Mouse (Mus musculus) thymus, adult 2 months (tissue): ENCODE data around the gene Cysrt1. TPM values are rescaled to one million over a fixed set of nuclear protein-coding genes. Genes with fewer than 3 reads are reported as not detected.

Experiments used
- DNase-seq: peaks from one replicate; pipeline ENCODE4 v3.0.0; 2021
- H3K27ac ChIP-seq: fragments of 200-500 bp; 2 replicates; pipeline ENCODE4 v1.5.1; 2012; ENCODE audit warnings: low read length, control low read depth; ENCODE audit not compliant: control insufficient read depth, insufficient read depth
- H3K27me3 ChIP-seq: fragments of 200-500 bp; 2 replicates; pipeline ENCODE4 v1.6.1; 2012; ENCODE audit warnings: mild to moderate bottlenecking, low read length, moderate library complexity, mixed read lengths; ENCODE audit not compliant: control insufficient read depth, insufficient read depth
- H3K36me3 ChIP-seq: fragments of 200-500 bp; 2 replicates; pipeline ENCODE4 v1.6.1; 2012; ENCODE audit warnings: mild to moderate bottlenecking, low read length, moderate library complexity; ENCODE audit not compliant: control insufficient read depth, insufficient read depth
- H3K4me1 ChIP-seq: fragments of 200-500 bp; replicated peaks from 2 replicates; pipeline ENCODE4 v1.6.1; 2012; ENCODE audit warnings: low read length; ENCODE audit not compliant: control insufficient read depth, insufficient read depth
- H3K4me3 ChIP-seq: fragments of 200-500 bp; 2 replicates; pipeline ENCODE4 v1.5.1; 2012; ENCODE audit warnings: mild to moderate bottlenecking, low read length, control low read depth, moderate library complexity; ENCODE audit not compliant: control insufficient read depth, insufficient read depth
- CTCF ChIP-seq: fragments of 200-500 bp; IDR thresholded peaks from 2 replicates; pipeline ENCODE4 v1.5.1; 2012; ENCODE audit warnings: mild to moderate bottlenecking, control low read depth, low read length, moderate library complexity, borderline replicate concordance; ENCODE audit not compliant: control insufficient read depth, poor library complexity, insufficient read depth; ENCODE audit errors: extremely low read depth
- POLR2A ChIP-seq: fragments of 200-500 bp; IDR thresholded peaks from 2 replicates; pipeline ENCODE4 v1.6.1; 2012; ENCODE audit warnings: mild to moderate bottlenecking, low read length, control low read depth, moderate library complexity; ENCODE audit not compliant: control insufficient read depth, poor library complexity, insufficient read depth; ENCODE audit errors: extremely low read depth
- WGBS: fragments of 180-500 bp; shearing (Covaris S2); methylation state at CpG from one replicate; pipeline ENCODE4 v1.1.7; 2018; 5-methylcytosine and 5-hydroxymethylcytosine counted together
- polyA plus RNA-seq: library from polyadenylated mRNA; depleted of rRNA; stranded (reverse); fragments of >200 nt; gene quantifications from 2 replicates; pipeline ENCODE4 v1.2.3, GENCODE M21; 2012

Cysrt1 gene
- polyA plus RNA-seq, 1 experiment: 2.1 TPM

DNA sequence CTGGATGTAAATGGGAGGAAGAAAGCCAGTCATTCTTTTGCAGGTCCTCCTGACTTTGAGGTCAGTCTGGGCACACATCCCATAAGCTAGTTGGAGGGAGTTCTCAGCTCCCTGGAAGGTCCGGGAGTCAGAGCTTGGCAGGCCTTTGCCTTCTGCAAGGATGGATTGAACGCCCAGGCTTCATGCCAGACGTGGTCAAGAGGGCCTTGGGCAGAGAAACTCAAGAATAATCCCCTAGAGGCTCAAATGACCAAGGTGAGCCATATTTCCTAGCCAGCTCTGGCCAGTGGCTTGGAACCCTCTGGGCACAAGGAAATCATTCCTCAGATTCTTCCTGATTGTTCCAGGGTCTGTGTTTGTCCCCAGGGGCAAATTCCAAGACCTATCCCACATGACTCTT is 22.6 kb upstream of the Cysrt1 start:
- Histone ChIP-seq H3K27ac (no peak overlapping the region), H3K4me3 (no peak overlapping the region), H3K4me1 (peaks cover 22% of the 10 kb centered on the region), H3K36me3 (peaks cover under 1% of the 10 kb centered on the region), H3K27me3 (no peaks in the 10 kb centered on the region)
- TF ChIP-seq CTCF (no peak), POLR2A (no peak)
- DNase-seq: no peak
- WGBS: 90% methylated on average over 3 of the region's 3 CpGs

DNA sequence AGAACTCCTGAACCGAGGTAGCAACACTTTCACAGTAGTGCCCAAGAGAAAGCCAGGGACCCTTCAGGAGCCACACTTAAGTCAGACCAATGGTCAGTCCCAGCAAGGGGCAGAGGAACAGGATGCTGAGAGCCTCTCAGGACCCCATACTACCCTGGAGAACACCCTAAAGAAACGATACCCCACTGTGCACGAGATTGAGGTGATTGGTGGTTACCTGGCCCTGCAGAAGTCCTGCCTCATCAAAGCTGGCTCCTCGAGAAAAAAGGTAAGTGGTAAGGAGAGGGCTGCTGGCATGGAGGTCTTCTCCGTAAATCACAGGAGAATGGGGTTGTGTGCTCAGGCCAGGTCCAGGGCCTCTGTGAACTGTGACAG is 22.0 kb upstream of the Cysrt1 start:
- no peak for DNase-seq
- Histone ChIP-seq H3K4me1 (peaks cover 22% of the 10 kb centered on the region), H3K36me3 (no peaks in the 10 kb centered on the region), H3K27me3 (no peaks in the 10 kb centered on the region), H3K4me3 (no peak overlapping the region), H3K27ac (no peak overlapping the region)
- TF ChIP-seq POLR2A: no peak
- TF ChIP-seq CTCF: no peak
- WGBS: 73% methylated on average over 5 of the region's 5 CpGs

DNA sequence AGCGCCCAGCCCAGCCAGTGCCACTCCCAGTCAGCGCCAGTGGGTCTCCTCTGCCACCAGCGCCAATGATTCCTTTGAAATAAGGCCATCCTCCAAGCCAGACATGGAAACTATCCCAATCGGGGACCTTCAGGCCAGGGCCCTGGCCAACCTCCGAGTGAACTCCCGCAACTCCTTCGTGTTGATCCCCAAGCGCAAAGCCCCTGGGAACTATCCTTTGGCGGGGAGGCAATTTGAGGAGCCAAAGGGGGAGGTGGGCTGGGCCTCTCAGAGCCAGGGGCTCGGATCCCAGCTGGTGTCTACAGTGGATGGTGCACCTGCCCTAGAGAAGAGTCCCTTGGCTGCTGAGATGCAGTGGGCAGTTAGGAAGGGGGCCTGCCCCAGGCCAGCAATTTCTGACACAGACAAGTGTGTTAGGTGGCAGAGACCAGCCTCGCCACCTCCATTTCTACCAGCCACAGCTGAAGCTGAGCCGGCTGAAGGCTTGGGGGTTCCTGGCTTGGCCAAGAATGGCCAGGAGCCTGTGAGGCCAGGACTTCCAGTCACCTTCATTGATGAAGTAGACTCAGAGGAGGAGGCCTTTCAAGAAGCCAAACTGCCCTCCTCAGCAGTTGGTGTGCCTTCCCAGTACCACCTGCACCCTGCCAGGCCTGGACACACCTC is 21.5 kb upstream of the Cysrt1 start:
- Histone ChIP-seq H3K27ac (no peak overlapping the region), H3K27me3 (no peaks in the 10 kb centered on the region), H3K4me3 (peak overlapping the region; percentile 59), H3K4me1 (peaks cover 22% of the 10 kb centered on the region), H3K36me3 (no peaks in the 10 kb centered on the region)
- 48% methylated on average over 12 of the region's 12 CpGs for WGBS
- TF ChIP-seq POLR2A (no peak), CTCF (no peak)
- DNase-seq: no peak

DNA sequence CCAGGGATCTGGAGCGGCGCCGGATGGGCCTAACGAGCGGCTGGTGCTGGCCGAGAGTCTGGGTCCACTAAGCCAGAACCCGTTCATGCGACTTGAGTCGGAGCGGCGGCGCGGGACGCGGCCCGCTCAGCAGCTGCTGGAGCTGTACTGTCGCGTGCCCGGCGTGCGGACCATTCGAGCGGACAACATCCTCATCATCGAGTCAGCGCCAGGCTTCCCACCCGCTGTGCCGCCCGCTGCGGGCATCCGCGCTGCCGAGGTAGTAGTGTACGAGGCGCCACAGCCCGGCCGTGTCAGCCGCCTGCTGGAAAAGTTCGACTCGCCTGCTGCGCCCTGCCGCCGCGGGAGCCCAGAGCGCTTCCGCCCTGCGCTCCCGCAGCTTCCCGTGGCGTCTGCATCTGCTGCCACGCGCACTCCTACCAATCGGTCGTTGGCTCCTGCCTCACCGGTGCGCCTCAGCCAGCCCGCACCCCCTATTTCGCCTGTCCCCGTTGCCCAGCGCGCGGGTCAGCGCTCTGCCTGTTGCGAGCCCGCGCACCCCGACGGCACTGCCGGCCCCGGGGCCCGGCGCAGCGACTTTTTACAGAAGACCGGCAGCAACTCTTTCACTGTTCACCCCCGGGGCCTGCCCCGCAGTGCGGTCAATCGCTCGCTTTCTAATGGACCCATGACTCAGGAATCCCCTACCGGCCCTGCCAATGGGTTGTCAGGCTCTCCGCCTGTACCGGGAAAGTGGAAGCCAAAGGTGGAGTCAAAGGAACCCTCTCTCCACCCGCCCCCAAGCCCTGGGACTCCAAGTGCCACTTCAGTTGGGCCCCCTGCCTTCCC is 20.8 kb upstream of the Cysrt1 start:
- H3K4me1 ChIP-seq: peaks cover 22% of the 10 kb centered on the region
- peak; percentile 52 for DNase-seq
- peak overlapping the region; percentile 59 for H3K4me3 ChIP-seq
- TF ChIP-seq POLR2A: no peak
- WGBS: under 1% methylated on average over 82 of the region's 82 CpGs
- H3K36me3 ChIP-seq: no peaks in the 10 kb centered on the region
- H3K27ac ChIP-seq: no peak overlapping the region
- no peaks in the 10 kb centered on the region for H3K27me3 ChIP-seq

DNA sequence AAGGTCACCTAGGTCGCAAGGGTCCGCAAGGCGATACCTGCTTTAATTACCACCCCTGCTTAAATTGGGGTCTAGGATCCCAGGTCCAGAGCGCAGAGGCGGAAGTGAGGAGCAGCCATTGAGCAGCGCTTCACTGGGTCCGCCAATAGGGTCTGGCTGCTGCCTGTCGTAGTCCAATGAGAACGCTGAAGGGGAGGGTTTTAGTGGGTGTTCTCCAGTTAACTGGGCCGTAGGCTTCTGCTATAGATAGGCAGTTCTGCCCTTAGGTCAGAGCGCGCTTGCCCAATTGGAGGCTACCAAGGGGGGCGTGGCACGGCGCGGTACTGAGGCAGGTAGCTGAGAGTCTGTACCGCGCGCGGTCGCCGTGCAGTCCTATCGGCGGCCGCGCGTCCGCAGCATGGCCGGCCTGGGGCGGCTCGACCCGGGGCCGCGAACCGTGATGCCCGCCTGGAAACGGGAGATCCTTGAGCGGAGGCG is 20.1 kb upstream of the Cysrt1 start, which contains the start of gene Tprn:
TSS of gene Tprn (plus strand) at position 328 of the 477 bp plus-strand sequence.
- peak within 1 kb of the TSS; percentile 59 for H3K4me3 ChIP-seq
- peak; percentile 95 for DNase-seq
- no peaks in the 10 kb centered on the region for H3K27me3 ChIP-seq
- no peak within 1 kb of the TSS for H3K27ac ChIP-seq
- TF ChIP-seq CTCF (no peak), POLR2A (peak; percentile 54)
- WGBS: under 1% methylated on average over 39 of the region's 39 CpGs
- no peaks in the 10 kb centered on the region for H3K36me3 ChIP-seq
- H3K4me1 ChIP-seq: peaks cover 22% of the 10 kb centered on the region

DNA sequence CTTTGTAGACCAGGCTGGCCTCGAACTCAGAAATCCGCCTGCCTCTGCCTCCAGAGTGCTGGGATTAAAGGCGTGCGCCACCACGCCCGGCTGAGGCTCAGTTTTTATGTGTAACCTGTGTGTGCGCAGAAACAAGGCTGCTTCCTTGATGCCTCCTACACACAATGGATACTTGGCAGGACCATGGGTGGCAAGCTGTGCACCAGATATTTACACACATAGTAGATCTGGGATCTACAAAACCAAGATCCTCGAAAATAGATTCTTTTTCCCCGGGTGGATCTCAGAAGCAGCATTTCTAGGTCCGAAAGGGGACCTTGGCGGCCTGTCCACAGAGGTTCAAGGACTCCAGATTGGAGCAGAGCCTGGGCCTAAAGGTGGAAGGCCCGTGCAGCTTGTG is 19.6 kb upstream of the Cysrt1 start:
- Histone ChIP-seq H3K27ac (no peak overlapping the region), H3K4me1 (peaks cover 22% of the 10 kb centered on the region)

More for the DNA sequence above, 19.6 kb upstream of the Cysrt1 start:
- Histone ChIP-seq H3K4me3 (peak overlapping the region; percentile 29; the same call in 1 of the 2 replicates), H3K27me3 (no peaks in the 10 kb centered on the region), H3K36me3 (no peaks in the 10 kb centered on the region)
- TF ChIP-seq CTCF (no peak), POLR2A (no peak)
- no peak for DNase-seq
- WGBS: 55% methylated on average over 12 of the region's 12 CpGs
